19 mouse cellular contexts compared by ENCODE assay signal in the genomic region with DNA sequence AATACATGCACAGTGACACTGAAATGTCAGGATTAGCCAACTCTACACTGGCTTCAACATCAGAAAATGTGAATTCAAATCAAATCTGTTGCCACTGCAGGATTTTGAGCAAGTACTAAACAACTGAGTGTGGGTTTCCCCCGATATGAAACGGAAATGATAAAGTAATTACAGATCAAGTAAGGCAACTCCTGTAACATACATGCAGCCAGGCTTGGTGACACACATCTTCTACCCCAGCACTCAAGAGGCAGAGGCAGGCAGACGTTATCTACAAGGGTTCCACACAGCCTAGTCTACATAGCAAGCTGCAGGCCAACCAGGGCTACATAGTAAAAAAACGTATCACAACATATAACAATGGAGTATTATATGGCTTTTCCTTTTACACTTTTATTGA.
"Had no signal": no experiment of that assay in that cellular context is flagged by ENCODE, and none has a peak within 500 bp of the region (broad histone marks: within the 10 kb centered on the region; RNA-seq: fewer than 3 reads in every experiment).

No protein-coding gene starts in this region.

- H3K9me3 ChIP-seq: kidney, embryonic 15.5 days; limb, embryonic 12.5 days; limb, embryonic 15.5 days; midbrain, embryonic 12.5 days; neural tube, embryonic 12.5 days; neural tube, embryonic 15.5 days; stomach, embryonic 15.5 days had no signal

- H3K27ac ChIP-seq: limb, embryonic 12.5 days; limb, embryonic 15.5 days; liver, embryonic 14.5 days; midbrain, embryonic 12.5 days; neural tube, embryonic 12.5 days; neural tube, embryonic 15.5 days; stomach, embryonic 15.5 days had no signal

- H3K4me1 ChIP-seq: limb, embryonic 12.5 days; limb, embryonic 15.5 days; neural tube, embryonic 15.5 days had no signal

- H3K27me3 ChIP-seq: kidney, embryonic 15.5 days; limb, embryonic 12.5 days; limb, embryonic 15.5 days; midbrain, embryonic 12.5 days; neural tube, embryonic 12.5 days; neural tube, embryonic 15.5 days; stomach, embryonic 15.5 days had no signal

- DNase-seq: kidney, adult 11 months; kidney, adult 8-10 months; layer of hippocampus, adult 9-11 months; left cerebral cortex, postnatal 4 days; retina, postnatal 1 day; right cerebral cortex, postnatal 25 days; spleen, adult 18-20 months had no signal

- H3K4me2 ChIP-seq: limb, embryonic 12.5 days; limb, embryonic 15.5 days; liver, embryonic 11.5 days; midbrain, embryonic 12.5 days; neural tube, embryonic 12.5 days; neural tube, embryonic 15.5 days; stomach, embryonic 15.5 days had no signal

- H3K9ac ChIP-seq: kidney, embryonic 15.5 days; limb, embryonic 12.5 days; limb, embryonic 15.5 days; liver, embryonic 14.5 days; liver, postnatal 0 days; midbrain, embryonic 12.5 days; neural tube, embryonic 12.5 days; neural tube, embryonic 15.5 days; stomach, embryonic 15.5 days had no signal

- ATAC-seq: midbrain, embryonic 16.5 days had no signal

- H3K4me3 ChIP-seq: kidney, embryonic 15.5 days; layer of hippocampus, adult 2 months; limb, embryonic 12.5 days; limb, embryonic 15.5 days; midbrain, embryonic 12.5 days; neural tube, embryonic 12.5 days; neural tube, embryonic 15.5 days; stomach, embryonic 15.5 days had no signal

- H3K36me3 ChIP-seq: kidney, embryonic 15.5 days; limb, embryonic 12.5 days; limb, embryonic 15.5 days; midbrain, embryonic 12.5 days; neural tube, embryonic 12.5 days; neural tube, embryonic 15.5 days; stomach, embryonic 15.5 days had no signal
